Mouse (Mus musculus) liver, postnatal 0 days (tissue): ENCODE data around the gene Timm50.

Source experiments
- CTCF ChIP-seq: sonication (generic); IDR thresholded peaks from 2 replicates; pipeline ENCODE4 v1.5.1; 2016; ENCODE audit warnings: antibody characterized with exemption, low read depth
- EP300 ChIP-seq: IDR thresholded peaks from 2 replicates; pipeline ENCODE4 v1.6.1; 2016; ENCODE audit warnings: antibody characterized with exemption, low read depth, mild to moderate bottlenecking

- TF ChIP-seq CTCF (no peak), EP300 (no peak)
These were observed 534 bp downstream of the Timm50 start for GRCm38 (mm10) chr7:28311151-28311925.
